Mouse (Mus musculus) MEL (cell line): ENCODE measurements at regions not wholly inside any gene's neighbourhood (a gene's known extent, or its start where the extent isn't known, plus 50 kb on each side); places are given as distances from the start of the nearest gene placed in this dataset.

ENCODE experiments used
- DNase-seq: peaks from one replicate; pipeline ENCODE4 v3.0.0; 2011; ENCODE audit warnings: low read depth, low spot score
- H3K27ac ChIP-seq: 2 replicates; pipeline ENCODE4 v1.5.1; 2012; ENCODE audit warnings: low read depth, mild to moderate bottlenecking, control low read depth, low read length, moderate library complexity; ENCODE audit not compliant: control insufficient read depth
- H3K27me3 ChIP-seq, 2 experiments: fragments of 150-350 bp in 1 of 2; sonication (generic) in 1 of 2; 2 replicates each; pipeline ENCODE4 v1.6.1; 2012; ENCODE audit warnings: low read length in 2 of 2, mild to moderate bottlenecking in 2 of 2, improper control_type of control experiment in 1 of 2, moderate library complexity in 1 of 2; ENCODE audit not compliant: insufficient read depth in 2 of 2, control insufficient read depth in 1 of 2
- H3K36me3 ChIP-seq, 2 experiments: 2 replicates each; pipeline ENCODE4 v1.6.1; 2012 to 2014; ENCODE audit warnings: low read length in 2 of 2, improper control_type of control experiment in 1 of 2, inconsistent platforms in 1 of 2, mild to moderate bottlenecking in 1 of 2; ENCODE audit not compliant: insufficient read depth in 2 of 2, control insufficient read depth in 1 of 2
- H3K4me1 ChIP-seq, 2 experiments: fragments of 150-350 bp in 1 of 2; sonication (generic) in 1 of 2; 2 replicates each; pipeline ENCODE4 v1.6.1; 2012; ENCODE audit warnings: low read length in 2 of 2, improper control_type of control experiment in 1 of 2, mild to moderate bottlenecking in 1 of 2; ENCODE audit not compliant: insufficient read depth in 2 of 2, control insufficient read depth in 1 of 2
- H3K4me3 ChIP-seq, 2 experiments: fragments of 150-350 bp in 1 of 2; sonication (generic) in 1 of 2; 2 replicates each; pipeline ENCODE4 v1.5.1; 2012; ENCODE audit warnings: low read depth in 2 of 2, low read length in 2 of 2, mild to moderate bottlenecking in 2 of 2, moderate library complexity in 2 of 2, control low read depth in 1 of 2, improper control_type of control experiment in 1 of 2; ENCODE audit not compliant: control insufficient read depth in 1 of 2, insufficient read depth in 1 of 2
- H3K79me2 ChIP-seq: 2 replicates; pipeline ENCODE4 v1.6.1; 2012; ENCODE audit warnings: mild to moderate bottlenecking, low read length, moderate library complexity; ENCODE audit not compliant: control insufficient read depth, poor library complexity, insufficient read depth
- H3K9ac ChIP-seq: 2 replicates; pipeline ENCODE4 v1.6.1; 2012; ENCODE audit warnings: low read depth, mild to moderate bottlenecking, control low read depth, low read length, moderate library complexity; ENCODE audit not compliant: control insufficient read depth, poor library complexity, severe bottlenecking
- H3K9me3 ChIP-seq: fragments of 150-350 bp; sonication (generic); replicated peaks from 2 replicates; pipeline ENCODE4 v1.6.1; 2012; ENCODE audit warnings: mild to moderate bottlenecking, low read length, improper control_type of control experiment, moderate library complexity; ENCODE audit not compliant: insufficient read depth
- BHLHE40 ChIP-seq: IDR thresholded peaks from 2 replicates; pipeline ENCODE4 v1.6.1; 2012; ENCODE audit warnings: low read depth, mild to moderate bottlenecking, inconsistent platforms, low read length, improper control_type of control experiment, borderline replicate concordance
- CHD2 ChIP-seq: IDR thresholded peaks from 2 replicates; pipeline ENCODE4 v1.6.1; 2011; ENCODE audit warnings: low read length, improper control_type of control experiment
- E2F4 ChIP-seq: IDR thresholded peaks from 2 replicates; pipeline ENCODE4 v1.6.1; 2011; ENCODE audit warnings: low read depth, low read length, improper control_type of control experiment, borderline replicate concordance
- ELF1 ChIP-seq: IDR thresholded peaks from 2 replicates; pipeline ENCODE4 v1.6.1; 2014; ENCODE audit warnings: low read depth, mild to moderate bottlenecking, inconsistent platforms, low read length, improper control_type of control experiment, moderate library complexity
- JUND ChIP-seq: IDR thresholded peaks from 2 replicates; pipeline ENCODE4 v1.6.1; 2011; ENCODE audit warnings: low read depth, mild to moderate bottlenecking, improper control_type of control experiment, low read length
- KAT2A ChIP-seq: conservative IDR thresholded peaks from 2 replicates; pipeline ENCODE4 v1.6.1; 2012; ENCODE audit warnings: low read depth, low read length, improper control_type of control experiment, inconsistent platforms
- MAFK ChIP-seq: IDR thresholded peaks from 2 replicates; pipeline ENCODE4 v1.6.1; 2011; ENCODE audit warnings: low read depth, mild to moderate bottlenecking, low read length, improper control_type of control experiment, borderline replicate concordance
- MYC ChIP-seq: IDR thresholded peaks from 2 replicates; pipeline ENCODE4 v1.6.1; 2011; ENCODE audit warnings: low read depth, mild to moderate bottlenecking, low read length, improper control_type of control experiment, moderate library complexity
- NELFE ChIP-seq: IDR thresholded peaks from 2 replicates; pipeline ENCODE4 v1.6.1; 2011; ENCODE audit warnings: low read depth, low read length, improper control_type of control experiment
- POLR2AphosphoS5 ChIP-seq: IDR thresholded peaks from 2 replicates; pipeline ENCODE4 v1.6.1; 2012; ENCODE audit warnings: low read depth, borderline replicate concordance, mild to moderate bottlenecking, inconsistent platforms, low read length, moderate library complexity, mixed read lengths
- RAD21 ChIP-seq: IDR thresholded peaks from 2 replicates; pipeline ENCODE4 v1.6.1; 2011; ENCODE audit warnings: mild to moderate bottlenecking, low read depth, low read length, improper control_type of control experiment
- RCOR1 ChIP-seq: IDR thresholded peaks from 2 replicates; pipeline ENCODE4 v1.6.1; 2012; ENCODE audit warnings: low read depth, mild to moderate bottlenecking, inconsistent platforms, low read length, improper control_type of control experiment
- SIN3A ChIP-seq: IDR thresholded peaks from 2 replicates; pipeline ENCODE4 v1.6.1; 2012; ENCODE audit warnings: low read length, improper control_type of control experiment, inconsistent platforms
- SMC3 ChIP-seq: IDR thresholded peaks from 2 replicates; pipeline ENCODE4 v1.6.1; 2011; ENCODE audit warnings: low read depth, low read length, improper control_type of control experiment
- TAL1 ChIP-seq: IDR thresholded peaks from 2 replicates; pipeline ENCODE4 v1.6.1; 2012; ENCODE audit warnings: mild to moderate bottlenecking, inconsistent platforms, low read length, moderate library complexity, mixed read lengths
- USF2 ChIP-seq, 2 experiments: IDR thresholded peaks; 2 replicates each; pipeline ENCODE4 v1.6.1; 2011 to 2012; ENCODE audit warnings: improper control_type of control experiment in 2 of 2, low read length in 2 of 2, borderline replicate concordance in 1 of 2, inconsistent platforms in 1 of 2, low read depth in 1 of 2, mild to moderate bottlenecking in 1 of 2; ENCODE audit not compliant: insufficient read depth in 1 of 2
- ZC3H11A ChIP-seq: IDR thresholded peaks from 2 replicates; pipeline ENCODE4 v1.6.1; 2012; ENCODE audit warnings: low read depth, mild to moderate bottlenecking, inconsistent platforms, low read length, improper control_type of control experiment
- ZKSCAN1 ChIP-seq: IDR thresholded peaks from 2 replicates; pipeline ENCODE4 v1.6.1; 2012; ENCODE audit warnings: low read depth, mild to moderate bottlenecking, inconsistent platforms, low read length, improper control_type of control experiment, moderate library complexity
- ZMIZ1 ChIP-seq: IDR thresholded peaks from 2 replicates; pipeline ENCODE4 v1.6.1; 2012; ENCODE audit warnings: low read depth, mild to moderate bottlenecking, inconsistent platforms, low read length, improper control_type of control experiment, moderate library complexity

DNA sequence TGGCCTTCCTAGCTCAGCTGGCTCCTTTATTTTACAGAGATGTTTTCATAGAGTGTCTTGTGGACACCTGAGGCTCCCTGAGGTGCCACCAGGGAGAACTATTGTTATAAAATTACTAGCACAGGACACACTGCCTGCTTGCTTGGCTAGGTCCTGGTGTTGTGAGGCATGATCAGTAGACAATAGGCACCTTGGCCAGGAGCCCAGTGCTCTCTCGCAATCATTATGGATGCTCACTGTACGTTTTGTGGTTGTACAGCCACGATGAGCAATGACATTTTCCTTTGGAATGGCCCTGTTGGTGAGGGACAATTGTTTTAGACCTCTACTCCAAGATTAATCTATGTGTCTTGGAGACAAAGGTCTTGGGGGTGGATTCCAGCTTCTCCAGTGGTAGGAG lies 83.3 kb upstream of the Id2 start:
- H3K27me3 ChIP-seq = no peaks in the 10 kb centered on the region
- no peaks in the 10 kb centered on the region for H3K36me3 ChIP-seq
- H3K79me2 ChIP-seq = no peaks in the 10 kb centered on the region
- H3K4me3 ChIP-seq = no peak overlapping the region
- no peaks in the 10 kb centered on the region for H3K9me3 ChIP-seq
- TF ChIP-seq SIN3A = no peak
- TF ChIP-seq, all 39 proteins: peak for 0
- peaks cover 0 to 3% of the 10 kb centered on the region in 2 experiments; a peak in 1 of 4 replicates for H3K4me1 ChIP-seq
- no peak for DNase-seq
- no peak overlapping the region for H3K9ac ChIP-seq
- no peak overlapping the region for H3K27ac ChIP-seq

DNA sequence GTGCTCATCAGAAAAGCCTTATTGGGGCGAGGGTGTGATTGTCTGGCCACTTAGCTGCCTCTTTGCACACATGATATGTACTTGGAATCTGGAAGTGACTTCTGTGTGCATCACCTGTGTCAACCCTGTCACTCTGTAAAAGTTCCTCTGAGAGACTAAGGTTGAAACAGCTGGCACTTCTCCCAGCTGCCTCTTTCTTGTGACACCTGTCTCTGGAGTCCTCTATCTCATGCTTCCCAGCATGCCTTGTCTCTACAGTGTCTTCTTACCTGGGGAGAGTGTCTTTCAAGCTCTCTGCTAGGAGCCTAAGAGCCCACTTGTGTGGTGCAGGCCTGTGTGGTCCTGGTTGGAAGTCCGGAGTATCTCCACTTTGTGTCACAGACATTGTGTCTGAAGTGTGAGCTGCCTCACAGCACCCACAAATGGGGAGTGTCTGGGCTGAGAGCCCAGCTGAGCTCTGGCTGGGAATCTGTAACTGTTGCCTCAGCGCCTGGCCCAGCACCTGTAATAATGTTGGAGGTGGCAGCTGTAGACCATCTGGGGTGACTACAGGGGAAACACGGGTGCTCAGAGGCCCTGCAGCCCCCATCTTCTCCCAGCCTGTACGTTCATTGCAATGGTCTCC lies 81.7 kb upstream of the Id2 start:
- H3K36me3 ChIP-seq = no peaks in the 10 kb centered on the region
- peaks cover 0 to 3% of the 10 kb centered on the region in 2 experiments; a peak in 1 of 4 replicates for H3K4me1 ChIP-seq
- no peak overlapping the region for H3K27ac ChIP-seq
- no peaks in the 10 kb centered on the region for H3K79me2 ChIP-seq
- TF ChIP-seq ZMIZ1 = no peak
- no peak for TF ChIP-seq E2F4
- TF ChIP-seq MYC = no peak
- TF ChIP-seq ZKSCAN1 = no peak
- no peak for TF ChIP-seq ZC3H11A
- no peak for TF ChIP-seq SMC3
- TF ChIP-seq TAL1 = no peak
- TF ChIP-seq USF2 (IDR thresholded peaks at IDR 0.05; ENCODE audit: borderline replicate concordance in 1 of 2, insufficient read depth in 1 of 2, low read depth in 1 of 2, low read length in 2 of 2) = no peak
- TF ChIP-seq JUND = no peak
- no peak for TF ChIP-seq ELF1
- no peak for TF ChIP-seq RCOR1
- TF ChIP-seq KAT2A = no peak
- TF ChIP-seq MAFK = no peak
- TF ChIP-seq RAD21 = no peak
- no peak for TF ChIP-seq CHD2
- TF ChIP-seq NELFE = no peak
- TF ChIP-seq BHLHE40 = no peak
- TF ChIP-seq POLR2AphosphoS5 = no peak
- TF ChIP-seq, all 39 proteins: peak for 0
- no peak overlapping the region for H3K4me3 ChIP-seq
- DNase-seq = no peak
- H3K9me3 ChIP-seq = no peaks in the 10 kb centered on the region
- no peaks in the 10 kb centered on the region for H3K27me3 ChIP-seq
- H3K9ac ChIP-seq = no peak overlapping the region
